Mouse (Mus musculus) G1E (cell line): ENCODE measurements at regions not wholly inside any gene's neighbourhood (a gene's known extent, or its start where the extent isn't known, plus 50 kb on each side); places are given as distances from the start of the nearest gene placed in this dataset.

ENCODE experiments used
- CTCF ChIP-seq: IDR thresholded peaks from 2 replicates; pipeline ENCODE4 v1.5.1; 2012; ENCODE audit warnings: low read depth, low read length, inconsistent platforms, mixed read lengths
- GATA1 ChIP-seq: IDR thresholded peaks from 2 replicates; pipeline ENCODE4 v1.6.1; 2012; ENCODE audit warnings: borderline replicate concordance, low read length, inconsistent platforms, mixed read lengths
- POLR2AphosphoS5 ChIP-seq: IDR thresholded peaks from 2 replicates; pipeline ENCODE4 v1.6.1; 2012; ENCODE audit warnings: low read depth, low read length, inconsistent platforms; ENCODE audit not compliant: insufficient replicate concordance
- TAL1 ChIP-seq: conservative IDR thresholded peaks from 2 replicates; pipeline ENCODE4 v1.6.1; 2012; ENCODE audit warnings: low read depth, low read length, inconsistent platforms, mixed read lengths

- TF ChIP-seq CTCF (no peak), GATA1 (no peak), TAL1 (no peak), POLR2AphosphoS5 (no peak)
Observed at GRCm38 (mm10) chr7:72442001-72442400, 135.6 kb upstream of the Mctp2 start.
